Mouse (Mus musculus): ENCODE data around the gene Zim1. TPM values are rescaled to one million over a fixed set of nuclear protein-coding genes. Genes with fewer than 3 reads are reported as not detected.

The Zim1 gene
- polyA plus RNA-seq (2012; rRNA removed) = 0.09 TPM in 2 replicates

GRCm38 (mm10) chr7:6696241-6697045, at the start of gene Zim1:
TSS of gene Zim1 (minus strand) at chr7:6696450.

GRCm38 (mm10) chr7:6730241-6730640, 34.0 kb upstream of the Zim1 start, which contains the start of the genes Peg3 and Usp29:
TSS of gene Peg3 (minus strand) at chr7:6730431.
TSS of gene Usp29 (plus strand) at chr7:6730578.

Other genes starting within 250 kb of the Zim1 start
- not detected in 2 replicates for gene Olfr1336, start 240.3 kb downstream of the Zim1 start, polyA plus RNA-seq (2012; rRNA removed)
- not detected in 2 replicates for gene Olfr1346, start 229.3 kb downstream of the Zim1 start, polyA plus RNA-seq (2012; rRNA removed)
- 0.14 TPM in 1 of 2 replicates, not detected in the other for gene Olfr5, start 209.5 kb downstream of the Zim1 start, polyA plus RNA-seq (2012; rRNA removed)
- not detected in 2 replicates for gene Olfr1347, start 196.7 kb downstream of the Zim1 start, polyA plus RNA-seq (2012; rRNA removed)
- gene Olfr1348, start 187.7 kb downstream of the Zim1 start, polyA plus RNA-seq (2012; rRNA removed) = not detected in 2 replicates
- 0.22 and 0.25 TPM in 2 replicates for gene Olfr1349, start 173.5 kb downstream of the Zim1 start, polyA plus RNA-seq (2012; rRNA removed)
- gene Olfr1350, start 131.6 kb downstream of the Zim1 start, polyA plus RNA-seq (2012; rRNA removed) = not detected in 2 replicates
- gene Peg3, start 34.0 kb upstream of the Zim1 start, polyA plus RNA-seq (2012; rRNA removed) = 2.6 and 3.6 TPM in 2 replicates
- 0.14 and 0.21 TPM in 2 replicates for gene Usp29, start 34.1 kb upstream of the Zim1 start, polyA plus RNA-seq (2012; rRNA removed)

Data from ovary, adult 2 months (tissue).